Mouse (Mus musculus): ENCODE data around the gene Acsf2.

The Acsf2 gene

DNA sequence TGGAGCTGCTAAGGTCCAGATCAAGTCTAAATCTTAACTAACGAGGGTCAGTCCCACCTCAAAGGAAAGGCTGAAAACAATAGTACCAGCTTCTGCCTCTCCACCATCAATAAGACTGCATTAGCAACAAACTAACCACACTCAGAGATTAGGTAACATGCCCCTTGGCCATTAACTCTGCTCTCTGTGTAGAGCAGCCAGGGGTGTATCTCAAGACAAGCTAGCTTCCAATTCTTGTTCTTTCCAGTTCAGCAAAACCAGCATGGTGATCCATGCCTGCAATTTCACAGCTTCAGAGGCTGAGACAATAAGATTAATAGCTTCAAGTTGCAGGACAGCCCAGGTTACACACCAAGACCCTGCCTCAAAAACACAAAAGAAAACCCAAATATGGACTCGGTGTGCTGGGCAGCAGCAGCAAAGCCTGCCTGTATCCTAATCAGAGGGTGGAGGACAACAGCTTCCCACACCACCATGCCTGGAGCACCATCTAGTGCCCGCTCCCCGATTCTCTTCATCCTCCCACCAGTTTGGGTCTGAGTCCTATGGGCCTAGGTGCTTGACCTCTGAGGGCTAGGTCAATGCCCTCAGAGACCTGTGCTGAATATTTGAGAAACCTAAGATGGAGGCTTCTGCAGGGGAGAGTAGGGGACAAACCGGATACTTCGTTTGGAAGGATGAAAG, 3.1 kb downstream of the Acsf2 start:
- DNase-seq = no peak

DNA sequence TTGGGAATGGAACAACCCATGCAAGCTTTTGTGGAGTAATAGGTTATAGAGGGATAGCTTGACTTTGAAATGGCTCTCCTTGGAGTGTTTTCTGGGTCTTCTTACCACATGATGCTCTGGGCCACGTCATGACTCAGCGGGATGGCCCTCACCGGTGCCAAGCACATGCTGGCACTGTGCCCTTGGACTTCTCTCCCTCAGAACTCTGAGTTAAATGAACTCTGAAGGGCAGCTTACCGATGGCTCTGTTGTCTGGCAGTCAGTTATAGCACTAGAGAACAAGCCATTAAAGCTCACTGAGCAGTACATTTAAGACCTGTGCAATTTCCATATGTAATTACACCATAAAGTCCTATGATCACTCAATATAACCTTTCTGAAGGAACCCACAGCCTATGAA, 4.4 kb downstream of the Acsf2 start:
- DNase-seq = no peak

DNA sequence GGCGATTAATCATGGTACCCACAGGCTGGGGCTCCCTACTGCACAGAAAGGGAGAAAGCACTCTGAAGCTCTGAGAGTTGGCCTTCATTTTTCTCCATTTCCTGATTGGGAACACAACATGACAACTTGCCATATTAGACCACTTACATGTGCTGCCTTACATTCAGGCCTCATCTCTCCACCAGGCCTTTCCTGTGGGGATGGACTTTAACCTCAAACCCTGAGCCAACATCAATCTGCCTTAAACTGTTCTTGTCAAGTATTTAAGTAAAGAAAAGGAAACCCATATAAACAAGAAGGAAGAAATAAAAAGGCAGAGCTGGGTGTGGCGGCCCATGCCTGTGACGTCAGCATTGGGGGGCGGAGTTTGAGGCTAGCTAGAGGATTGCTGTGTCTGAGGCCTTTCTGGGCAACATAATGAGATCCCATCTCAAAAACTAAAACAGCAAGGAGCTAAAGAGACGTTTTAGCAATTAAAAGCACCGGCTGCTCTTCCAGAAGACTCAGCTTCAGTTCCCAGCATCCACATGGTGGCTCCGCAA, 5.3 kb downstream of the Acsf2 start:
- no peak for DNase-seq

DNA sequence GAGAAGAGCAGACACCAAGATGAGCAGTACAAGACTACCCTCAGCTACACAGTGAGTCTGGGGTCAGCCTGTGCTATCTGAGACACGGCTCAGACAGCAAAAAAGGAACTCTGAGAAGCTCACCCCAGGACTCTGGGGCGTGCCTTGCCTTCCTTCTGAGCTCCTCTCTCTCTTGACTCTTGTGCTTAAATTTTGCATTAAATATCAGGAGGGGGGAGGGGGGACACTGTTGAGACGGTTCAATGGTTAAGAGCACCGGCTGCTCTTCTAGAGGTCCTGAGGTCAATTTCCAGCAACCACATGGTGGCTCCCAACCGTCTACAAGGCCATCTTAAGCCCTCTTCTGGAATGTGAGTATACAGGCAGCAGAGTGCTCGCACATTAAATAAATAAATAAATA, 14.2 kb downstream of the Acsf2 start:
- no peak for DNase-seq

DNA sequence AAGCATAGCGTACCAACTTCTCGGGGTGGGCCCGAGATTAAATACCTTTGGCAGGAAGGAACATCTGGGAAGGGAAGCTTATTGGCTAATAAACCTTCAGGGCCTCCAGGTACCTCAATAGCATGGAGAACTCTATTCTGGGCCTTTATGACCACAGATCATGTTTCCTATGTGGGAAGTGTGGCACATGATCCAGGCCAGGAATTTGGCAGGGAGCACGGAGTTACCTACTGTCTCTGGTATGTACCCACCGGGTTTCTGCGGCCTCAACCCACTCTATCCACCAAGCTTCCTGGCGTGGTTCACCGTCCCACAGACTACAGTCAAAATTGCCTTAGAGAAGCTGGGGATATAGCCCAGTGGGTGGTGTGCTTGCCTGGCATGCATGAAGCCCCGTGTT, 16.6 kb downstream of the Acsf2 start:
- no peak for DNase-seq

DNA sequence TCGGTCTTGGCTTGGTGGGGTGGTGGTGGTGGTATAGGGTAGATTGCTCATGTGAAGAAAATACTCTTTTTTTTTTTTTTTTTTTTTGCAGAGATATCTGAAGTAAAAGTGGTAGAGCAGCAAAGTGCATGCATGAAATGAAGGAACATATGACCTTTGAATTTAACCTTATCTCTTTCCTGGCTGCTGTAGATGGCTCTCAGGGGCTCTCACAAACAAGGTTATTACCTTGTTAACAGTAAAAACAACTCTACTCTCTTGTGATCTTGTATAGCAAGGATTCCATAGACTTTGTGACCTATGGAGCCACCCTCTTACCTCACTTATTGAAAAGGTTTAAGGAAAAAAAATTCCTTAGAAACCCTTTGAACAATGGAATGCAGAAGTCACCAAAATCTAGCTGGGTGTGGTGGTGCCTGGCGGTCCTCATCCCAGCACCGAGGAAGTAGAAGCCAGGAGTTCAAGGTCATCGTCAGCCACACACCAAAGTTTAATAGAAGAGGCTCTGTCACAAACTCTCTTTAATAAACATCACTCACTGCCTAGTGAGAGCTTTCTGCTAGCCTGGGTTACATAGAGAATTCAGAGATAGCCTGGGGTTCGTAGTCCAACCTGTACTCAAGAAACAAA, 21.4 kb downstream of the Acsf2 start:
- DNase-seq = no peak

DNA sequence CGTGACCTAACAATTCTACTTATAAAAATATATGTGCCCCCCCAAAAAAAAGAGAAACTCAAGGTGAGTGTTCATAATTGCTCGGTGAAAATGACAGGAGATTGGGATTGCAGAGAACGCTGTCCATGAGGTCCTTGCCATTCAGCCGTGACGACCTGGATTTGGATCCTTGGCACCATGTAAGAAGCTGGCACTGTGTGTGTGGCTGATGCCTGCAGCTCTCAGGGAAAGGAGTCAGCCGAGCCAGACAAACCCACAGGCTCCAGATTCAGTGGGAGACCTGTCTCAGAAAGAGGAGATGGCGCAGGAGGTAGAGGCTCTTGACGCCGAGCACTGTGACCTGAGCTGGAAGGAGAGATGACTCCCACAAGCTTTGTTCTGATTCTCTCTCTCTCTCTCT, 25.3 kb downstream of the Acsf2 start:
- no peak for DNase-seq

DNA sequence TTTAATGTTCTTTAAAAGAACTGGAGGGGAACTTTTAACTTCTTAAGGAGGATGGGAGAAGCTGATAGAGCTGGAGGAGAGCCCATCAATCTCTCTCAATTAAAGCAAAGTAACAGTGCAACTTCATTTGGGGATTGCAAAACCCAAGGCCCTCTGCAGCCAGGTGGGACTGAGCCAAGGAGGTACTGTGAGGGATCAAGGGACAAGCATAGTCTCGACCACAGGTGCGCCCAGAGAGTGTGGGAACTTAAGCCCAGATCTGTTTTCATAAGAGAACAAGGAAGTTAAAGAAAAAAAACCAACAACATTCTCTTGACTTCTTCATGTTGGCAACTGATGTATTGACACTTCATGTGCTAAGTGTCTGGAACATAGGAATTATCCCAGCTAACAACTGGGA, 26.6 kb downstream of the Acsf2 start:
- DNase-seq = no peak

DNA sequence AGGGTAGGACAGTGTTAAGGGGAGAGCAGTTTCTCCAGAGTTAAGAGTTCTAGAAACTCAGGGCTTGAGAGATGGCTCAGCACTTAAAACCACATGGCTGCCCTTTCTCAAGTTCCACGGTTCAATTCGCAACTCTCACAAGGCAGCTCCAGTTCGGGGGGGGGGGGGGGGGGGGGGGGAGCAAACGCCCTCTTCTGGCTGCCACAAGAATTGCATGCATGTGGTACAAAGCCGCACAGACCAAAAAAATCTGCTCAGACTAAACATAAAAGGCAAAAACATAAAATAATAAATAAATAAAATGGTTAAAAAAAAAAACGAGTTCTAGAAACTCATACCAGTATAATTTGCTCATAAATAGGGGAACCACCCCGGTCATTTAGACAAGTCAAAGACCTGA, 27.1 kb downstream of the Acsf2 start:
- DNase-seq = no peak

DNA sequence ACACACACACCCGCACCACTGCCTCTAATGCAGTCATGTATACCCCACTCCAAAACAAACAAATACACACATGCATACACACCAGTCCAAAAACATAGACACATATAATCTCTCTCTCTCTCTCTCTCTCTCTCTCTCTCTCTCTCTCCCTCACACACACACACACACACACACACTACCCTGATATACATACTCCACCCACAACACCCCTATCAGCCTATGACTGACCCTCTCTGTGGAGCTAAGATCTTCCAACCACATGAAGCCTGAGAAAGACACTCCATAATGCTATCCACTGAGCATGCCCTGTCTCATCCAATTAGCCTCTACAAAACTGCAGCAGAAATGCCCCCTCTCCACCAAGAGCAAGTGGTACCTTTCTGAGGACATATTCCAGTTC, 29.8 kb downstream of the Acsf2 start:
- DNase-seq = no peak

DNA sequence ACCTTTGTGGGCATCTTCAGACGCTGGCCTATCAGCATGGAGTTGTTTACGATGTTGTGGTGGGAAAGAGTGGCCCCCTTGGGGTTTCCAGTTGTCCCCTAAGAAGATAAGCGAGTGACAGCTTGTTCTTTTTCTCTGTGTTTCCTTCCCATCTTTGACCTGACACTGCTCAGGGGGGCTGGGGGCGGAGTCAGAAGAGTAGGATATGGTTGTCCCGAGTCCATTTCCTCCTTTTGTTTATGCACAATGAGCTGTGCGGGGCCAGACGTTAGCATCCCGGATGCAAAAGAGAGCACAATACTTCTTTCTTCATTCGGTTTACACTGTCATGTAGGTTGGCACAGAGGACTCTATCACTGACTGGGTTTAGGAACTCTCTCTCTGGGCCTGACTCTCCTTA, 31.1 kb downstream of the Acsf2 start:
- DNase-seq = peak in 1 of 2 experiments; percentile 65

DNA sequence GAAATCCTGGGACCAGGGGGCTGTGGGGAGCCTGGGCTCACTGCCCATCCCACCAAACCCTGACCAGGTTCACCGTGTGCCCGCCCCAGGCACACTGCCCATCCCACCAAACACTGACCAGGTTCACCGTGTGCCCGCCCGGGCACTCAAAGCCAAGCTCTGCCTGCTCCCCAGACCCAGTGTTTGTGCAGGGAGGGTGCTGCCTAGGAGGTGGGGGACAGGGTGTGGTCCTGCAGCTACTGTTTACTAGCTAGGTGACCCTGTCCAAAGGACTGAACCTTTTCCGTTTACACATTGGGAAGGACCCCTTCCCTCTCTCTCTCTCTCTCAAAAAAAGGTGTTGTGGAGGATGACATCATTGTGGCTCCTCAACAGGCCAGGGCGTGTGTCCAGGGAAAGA, 34.3 kb downstream of the Acsf2 start:
- DNase-seq = no peak

DNA sequence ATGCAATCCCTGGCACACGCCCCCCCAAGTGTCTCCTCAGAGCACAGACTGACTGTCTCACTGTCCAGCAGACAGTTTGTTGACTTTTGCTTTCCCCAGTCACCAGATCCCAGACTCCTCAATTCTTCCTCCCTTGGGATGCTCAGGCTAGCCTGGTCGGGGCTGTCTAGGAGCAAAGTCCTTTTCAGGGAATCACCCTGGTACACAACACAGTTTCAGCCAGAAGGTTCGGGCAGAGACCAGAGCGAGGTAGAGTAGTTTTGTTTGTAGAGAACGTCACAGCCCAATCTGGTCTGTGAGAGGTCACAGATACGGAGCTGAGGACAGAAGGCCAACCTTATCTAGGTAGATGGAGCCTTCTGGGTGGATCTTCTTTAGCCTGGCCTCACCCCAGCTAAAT, 35.1 kb downstream of the Acsf2 start:
- no peak for DNase-seq

DNA sequence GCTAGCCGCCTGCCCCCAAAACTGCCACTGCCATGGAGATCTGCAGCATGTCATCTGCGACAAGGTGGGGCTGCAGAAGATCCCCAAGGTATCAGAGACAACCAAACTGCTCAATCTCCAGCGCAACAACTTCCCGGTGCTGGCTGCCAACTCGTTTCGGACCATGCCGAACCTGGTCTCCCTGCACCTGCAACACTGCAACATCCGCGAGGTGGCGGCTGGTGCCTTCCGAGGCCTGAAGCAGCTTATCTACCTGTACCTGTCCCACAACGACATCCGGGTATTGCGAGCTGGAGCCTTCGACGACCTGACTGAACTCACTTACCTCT, 36.6 kb downstream of the Acsf2 start:
- no peak for DNase-seq

DNA sequence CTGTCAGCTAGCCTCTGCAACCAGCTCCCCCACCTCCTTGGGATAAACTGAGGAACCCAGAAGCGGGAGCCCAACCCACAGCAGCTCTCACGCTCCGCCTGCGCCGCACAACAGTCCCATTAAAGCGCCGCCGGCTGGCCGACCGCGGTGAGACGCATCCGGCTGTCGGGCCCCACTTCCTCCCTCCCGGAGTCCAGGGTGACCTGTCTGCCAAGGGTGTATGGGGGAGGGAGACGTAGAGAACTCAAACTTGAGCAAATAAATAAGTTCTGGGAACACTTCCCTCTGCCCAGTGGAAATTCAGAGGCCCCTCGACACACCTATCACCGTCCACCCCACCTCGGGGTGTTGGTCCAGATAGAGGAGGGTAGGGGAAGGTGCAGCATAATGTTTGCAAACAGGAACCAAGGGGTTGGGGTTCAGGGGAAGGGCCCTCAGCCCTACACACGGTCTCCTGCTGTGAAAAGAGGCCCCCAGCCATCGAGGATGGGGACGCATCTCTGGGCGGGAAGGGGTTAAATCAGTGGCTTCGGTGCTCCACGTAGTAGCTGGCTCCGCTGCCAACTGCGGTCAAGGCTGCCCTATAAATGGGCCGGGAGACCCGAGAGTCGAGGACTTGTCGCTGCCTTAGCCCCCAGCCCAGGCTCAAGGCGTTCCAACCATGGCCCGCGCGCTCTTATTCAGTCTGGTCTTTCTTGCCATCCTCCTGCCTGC, 37.1 kb downstream of the Acsf2 start, which contains the start of gene Chad:
Gene Chad, plus strand, starts transcription at position 611 of the 714 bp plus-strand sequence.
- DNase-seq = no peak

DNA sequence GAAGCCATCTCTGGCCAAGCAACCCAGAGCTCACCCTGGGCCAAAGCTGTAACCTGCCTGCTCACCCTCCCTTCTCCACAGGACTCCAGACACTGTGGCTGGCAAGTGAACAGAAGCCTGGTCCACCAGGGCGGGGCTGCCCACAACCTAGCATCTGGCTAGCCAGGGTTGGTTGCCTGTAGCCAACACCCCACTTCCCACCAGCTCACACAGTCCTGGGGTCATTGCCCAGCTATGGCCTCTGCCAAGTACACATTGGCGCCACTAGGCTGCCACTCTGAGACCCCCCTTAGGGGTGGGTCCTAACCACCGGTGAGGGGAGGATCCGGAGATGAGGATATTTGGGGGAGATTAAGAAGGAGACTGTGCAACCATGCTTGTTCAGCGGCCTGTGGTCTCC, 37.9 kb downstream of the Acsf2 start:
- no peak for DNase-seq

DNA sequence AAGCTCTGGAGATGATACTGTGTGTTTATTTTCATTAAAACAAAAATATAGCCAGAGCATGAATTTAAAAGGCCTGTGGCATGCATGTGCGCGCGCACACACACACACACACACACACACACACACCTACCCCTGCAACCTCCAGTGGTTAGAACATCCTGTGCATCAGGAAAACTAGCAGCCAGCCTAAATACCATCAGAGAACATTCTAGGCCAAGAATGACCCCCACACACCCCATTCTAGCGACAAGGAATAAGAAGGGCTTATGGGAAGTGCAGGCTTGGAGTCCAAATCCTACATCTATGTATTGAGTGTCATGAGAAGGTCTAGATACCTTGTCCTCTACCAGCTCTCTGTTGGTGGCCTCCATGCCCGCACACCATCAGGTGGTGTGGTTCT, 38.3 kb downstream of the Acsf2 start:
- no peak for DNase-seq

DNA sequence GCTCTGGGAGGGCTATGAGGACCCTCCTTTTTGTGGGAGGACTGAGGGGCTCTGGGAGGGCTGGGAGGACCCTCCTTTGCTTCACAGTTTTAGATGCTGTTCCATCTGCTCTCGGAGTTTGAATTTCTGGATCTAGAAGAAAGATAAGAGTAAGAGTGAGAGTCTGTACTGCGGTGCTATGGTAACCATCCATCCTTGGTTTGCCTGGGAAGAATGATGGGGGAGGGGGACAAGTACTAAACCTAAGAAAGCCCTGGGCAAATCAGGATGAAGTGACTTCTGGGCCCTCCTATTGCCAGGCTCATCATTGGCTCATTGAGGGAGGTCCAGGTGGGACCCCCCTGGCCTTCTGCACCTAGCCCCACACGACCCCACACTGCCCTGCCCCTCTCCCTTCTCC, 43.4 kb downstream of the Acsf2 start:
- no peak for DNase-seq

DNA sequence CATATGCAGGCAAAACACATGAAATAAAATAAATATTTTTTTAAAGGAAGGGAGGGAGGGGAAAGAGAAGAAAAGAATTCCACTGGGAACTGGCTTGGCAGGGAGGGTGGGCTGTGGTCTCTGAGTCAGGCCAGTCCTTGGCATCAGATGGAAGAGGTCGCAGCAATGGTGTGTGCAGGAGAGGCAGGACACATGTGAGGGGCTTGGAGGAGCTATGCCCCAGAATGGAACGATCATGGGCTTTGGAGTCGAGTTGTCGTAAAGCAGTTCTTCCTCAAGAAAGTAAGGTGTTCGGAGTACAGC, 51.3 kb downstream of the Acsf2 start:
- DNase-seq = no peak

DNA sequence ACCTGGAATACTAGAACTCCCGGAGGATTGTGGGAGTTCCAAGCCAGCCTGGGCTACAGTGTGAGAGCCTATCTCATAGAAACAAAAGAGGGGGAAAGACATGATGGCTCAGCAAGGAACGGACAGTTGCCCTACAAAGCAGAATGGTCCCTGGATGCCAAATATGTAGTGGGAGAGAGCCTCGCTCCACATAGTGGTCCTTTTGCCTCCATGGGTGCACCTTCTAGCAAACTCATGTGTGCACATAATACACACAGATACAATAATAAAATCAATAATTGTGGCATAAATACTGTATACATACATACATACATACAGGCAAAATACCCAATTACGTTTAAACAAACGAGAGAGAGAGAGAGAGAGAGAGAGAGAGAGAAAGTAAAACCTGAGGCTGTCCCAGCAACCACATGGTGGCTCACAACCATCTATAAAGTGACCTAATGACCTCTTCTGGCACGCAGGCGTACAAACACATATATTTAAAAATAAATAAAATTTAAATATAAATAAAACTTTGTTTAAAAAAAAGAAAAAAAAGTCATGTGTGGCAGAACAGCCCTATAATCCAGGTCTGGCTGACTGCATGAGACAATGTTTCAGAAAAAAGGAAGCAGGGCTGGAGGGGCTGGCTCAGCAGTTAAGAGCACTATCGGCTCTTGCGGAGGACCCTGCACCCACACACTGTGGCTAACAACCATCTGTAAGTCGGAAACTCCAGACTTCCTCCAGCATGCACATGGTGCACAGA, 51.8 kb downstream of the Acsf2 start:
- DNase-seq = no peak

DNA sequence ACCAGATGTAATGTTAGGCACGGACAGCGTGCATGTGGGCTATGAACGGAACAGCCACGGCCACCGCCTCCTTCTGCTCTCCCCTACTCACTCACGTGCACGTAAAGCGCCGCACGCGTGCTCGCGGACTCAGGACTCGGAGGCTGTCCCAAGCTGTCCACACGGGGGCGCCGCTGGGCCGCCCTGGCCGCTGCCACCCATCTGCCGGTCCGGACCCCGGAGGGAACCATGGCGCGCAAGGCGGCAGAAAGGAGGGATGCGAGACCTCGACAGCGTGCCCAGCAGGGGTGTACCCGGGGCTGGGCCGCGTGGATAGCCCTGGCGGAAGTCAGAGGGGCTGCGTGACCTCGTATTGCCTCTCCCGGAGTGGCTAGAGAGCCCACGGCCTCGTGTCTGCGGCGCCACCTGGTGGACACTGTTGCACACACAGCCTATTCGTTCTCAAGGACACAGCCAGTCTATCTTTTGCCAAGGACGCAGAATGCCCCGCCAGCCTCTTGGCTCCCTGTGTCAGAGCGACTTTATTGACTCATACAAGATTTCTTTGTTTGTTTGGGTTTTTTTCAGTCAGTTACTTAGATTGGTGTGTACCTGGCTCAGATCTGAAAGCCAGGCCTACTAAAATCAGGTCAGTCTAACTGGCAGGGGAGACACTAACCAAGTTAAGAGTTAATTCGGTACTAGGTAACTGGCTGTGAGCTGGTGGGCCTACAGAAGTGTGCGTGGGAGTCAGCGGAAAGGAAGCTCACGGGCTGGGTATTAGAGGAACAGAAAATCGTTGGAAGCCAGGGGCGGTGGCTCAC, 52.6 kb downstream of the Acsf2 start, which contains the start of gene Rsad1:
Gene Rsad1, minus strand, starts transcription at position 368 of the 803 bp plus-strand sequence.
- peak; percentile 81 to 87 for DNase-seq

DNA sequence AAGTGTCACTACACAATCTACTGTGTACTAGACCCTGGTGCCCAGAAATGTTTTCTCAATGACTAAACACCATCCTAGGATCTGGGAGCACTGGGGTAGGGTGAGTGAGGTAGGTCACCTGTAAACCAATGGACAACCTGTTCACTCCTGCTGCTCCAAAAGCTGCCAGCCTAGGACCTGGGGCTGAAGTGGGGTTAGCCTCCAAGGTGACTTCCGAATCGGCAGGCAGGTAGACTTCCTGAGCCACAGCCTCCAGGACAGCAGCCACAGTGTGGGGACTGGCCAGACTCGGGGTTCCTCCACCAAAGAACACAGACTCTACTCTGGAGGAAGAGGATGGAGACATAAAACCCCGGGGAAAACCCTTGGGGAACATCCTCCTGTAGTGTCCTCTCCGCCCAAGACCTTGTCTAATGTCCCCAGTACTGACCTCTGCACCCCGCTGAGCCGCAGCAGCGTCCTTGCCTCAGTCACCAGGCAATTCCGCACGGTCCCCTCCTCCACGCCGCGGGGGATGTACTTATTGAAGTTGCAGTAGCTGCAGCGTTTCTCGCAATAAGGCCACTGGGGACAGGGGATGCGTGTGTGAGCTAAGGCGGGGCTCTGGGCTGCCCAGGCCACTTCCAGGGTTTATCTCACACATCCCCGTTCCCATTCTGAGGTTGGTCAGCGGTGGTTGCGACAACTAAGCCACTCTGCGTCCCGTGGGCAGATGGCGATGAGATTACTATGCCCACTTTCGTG, 53.5 kb downstream of the Acsf2 start:
- peak in 1 of 2 experiments; percentile 21 for DNase-seq
